In the genomic region with DNA sequence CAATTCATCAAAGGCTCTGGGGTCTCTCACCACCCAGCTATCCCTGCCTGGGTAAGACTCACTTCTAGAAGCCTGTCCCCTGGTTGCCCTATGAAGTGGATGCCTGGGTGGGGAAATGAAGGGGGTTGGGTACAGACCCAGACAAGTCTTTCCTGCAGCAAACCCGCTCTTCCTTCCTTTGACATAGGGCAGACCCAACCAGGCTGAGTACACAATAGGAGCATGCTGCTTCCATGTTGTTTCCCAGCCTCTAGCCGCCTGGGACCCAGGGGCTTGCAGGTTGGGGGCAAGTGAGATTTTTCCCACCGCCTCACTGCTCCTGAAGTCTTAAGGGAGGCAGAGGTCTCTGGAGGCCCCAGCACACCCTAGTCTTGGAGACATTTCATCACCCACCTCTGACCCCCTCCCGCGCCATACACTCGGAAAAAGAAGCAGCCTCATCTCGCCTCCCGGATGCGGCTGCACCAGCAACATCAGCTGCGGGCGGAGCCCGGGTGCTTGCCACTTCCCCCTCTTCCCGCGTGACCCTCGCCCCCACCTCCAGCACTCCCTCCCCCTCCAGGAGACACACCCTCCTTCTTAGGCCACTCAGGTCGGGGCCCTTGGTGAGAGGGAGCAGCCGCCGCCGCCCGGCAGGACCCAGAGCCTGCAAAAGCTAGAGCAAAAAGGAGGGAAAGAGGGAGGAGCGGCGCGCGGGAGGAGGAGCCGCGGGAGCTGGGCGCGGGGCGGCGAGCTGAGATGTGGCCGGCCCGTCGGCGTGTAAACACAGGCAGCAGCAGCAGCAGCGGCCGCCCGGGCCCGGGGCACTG, we compare ENCODE assay signal across 8 mouse cellular contexts. TPM values are rescaled to one million over a fixed set of nuclear protein-coding genes. Genes with fewer than 3 reads are reported as not detected.
DNase-seq lines count a peak whose midpoint lies in the region; ATAC-seq and TF ChIP-seq lines count a peak whose summit lies in the region.

A gene (plus strand): TSS at position 746 of the 809 bp plus-strand sequence.

- TF ChIP-seq CTCF in bone marrow macrophage, adult 2 months (IDR thresholded peaks at IDR 0.05; ENCODE audit: low read depth, low read length), result no peak
- no peak for TF ChIP-seq CTCF in kidney, postnatal 0 days (IDR thresholded peaks at IDR 0.05; ENCODE audit: low read depth)

- H3K27ac ChIP-seq in bone marrow macrophage, adult 2 months (ENCODE audit: insufficient read depth, low read depth, low read length), result peak within 1 kb of the TSS; percentile 59
- peak within 1 kb of the TSS; percentile 32; the same call in 1 of the 2 replicates for H3K27ac ChIP-seq in heart, embryonic 13.5 days (replicated peaks)
- H3K27ac ChIP-seq in kidney, postnatal 0 days, result peak within 1 kb of the TSS; percentile 31; the same call in 1 of the 2 replicates
- H3K27ac ChIP-seq in liver, embryonic 13.5 days, result no peak within 1 kb of the TSS

- ATAC-seq in erythroid progenitor cell, adult 5-6 weeks (replicated peaks; ENCODE audit: low FRiP score, poor library complexity, severe bottlenecking), result no peak
- ATAC-seq in heart, embryonic 13.5 days (ENCODE audit: extremely low read depth, insufficient number of reproducible peaks, low FRiP score, low TSS enrichment), result peak; percentile 61; the same call in 1 of the 2 replicates
- ATAC-seq in kidney, postnatal 0 days (replicated peaks; ENCODE audit: low FRiP score, low read depth), result peak; percentile 83
- peak; percentile 65 for ATAC-seq in liver, embryonic 13.5 days (ENCODE audit: low read depth)

- H3K9me3 ChIP-seq in heart, embryonic 13.5 days, result no peaks in the 10 kb centered on the region
- no peaks in the 10 kb centered on the region for H3K9me3 ChIP-seq in kidney, postnatal 0 days (replicated peaks; ENCODE audit: low read length)
- no peaks in the 10 kb centered on the region for H3K9me3 ChIP-seq in liver, embryonic 13.5 days (replicated peaks)

- H3K36me3 ChIP-seq in heart, embryonic 13.5 days, result no peaks in the 10 kb centered on the region
- H3K36me3 ChIP-seq in kidney, postnatal 0 days (ENCODE audit: insufficient read depth, low read length), result no peaks in the 10 kb centered on the region
- no peaks in the 10 kb centered on the region for H3K36me3 ChIP-seq in liver, embryonic 13.5 days
- no peaks in the 10 kb centered on the region for H3K36me3 ChIP-seq in splenic B cell, adult 2 months (ENCODE audit: control insufficient read depth, insufficient read depth, low read length, poor library complexity, severe bottlenecking)

- peak within 1 kb of the TSS; percentile 83 for H3K4me3 ChIP-seq in bone marrow macrophage, adult 2 months (ENCODE audit: insufficient read depth, low read length)
- peak within 1 kb of the TSS; percentile 66 for H3K4me3 ChIP-seq in heart, embryonic 13.5 days
- H3K4me3 ChIP-seq in kidney, postnatal 0 days (replicated peaks; ENCODE audit: low read depth, low read length), result peak within 1 kb of the TSS; percentile 50
- peak within 1 kb of the TSS; percentile 54 for H3K4me3 ChIP-seq in liver, embryonic 13.5 days (replicated peaks)

- DNase-seq in CD4-positive, CD25-positive, alpha-beta regulatory T cell, adult 2 months (ENCODE audit: low read depth, low spot score), result peak; percentile 83
- DNase-seq in kidney, postnatal 0 days (ENCODE audit: low spot score), result peak; percentile 53
- peak; percentile 3 for DNase-seq in liver, embryonic 13.5 days
- DNase-seq in naive thymus-derived CD4-positive, alpha-beta T cell, adult 2 months (ENCODE audit: low read depth), result peak; percentile 82
- DNase-seq in splenic B cell, adult 2 months (ENCODE audit: low read depth, low spot score), result peak; percentile 82

- 10% methylated on average over 37 of the region's 38 CpGs for WGBS in heart, embryonic 13.5 days
- 21% methylated on average over 29 of the region's 38 CpGs for WGBS in kidney, postnatal 0 days
- WGBS in liver, embryonic 13.5 days (ENCODE audit: insufficient replicate concordance), result 12% methylated on average over 26 of the region's 38 CpGs

- TF ChIP-seq POLR2A in bone marrow macrophage, adult 2 months (IDR thresholded peaks at IDR 0.05; ENCODE audit: borderline replicate concordance, low read depth, low read length), result no peak

- peak within 1 kb of the TSS; percentile 81 for H3K9ac ChIP-seq in heart, embryonic 13.5 days
- peak within 1 kb of the TSS; percentile 62 for H3K9ac ChIP-seq in kidney, postnatal 0 days (ENCODE audit: low read depth, low read length)
- H3K9ac ChIP-seq in liver, embryonic 13.5 days, result peak within 1 kb of the TSS; percentile 29; the same call in 1 of the 2 replicates

- peak within 1 kb of the TSS; percentile 76 for H3K4me2 ChIP-seq in heart, embryonic 13.5 days
- H3K4me2 ChIP-seq in kidney, postnatal 0 days (ENCODE audit: low read length), result peak within 1 kb of the TSS; percentile 69
- H3K4me2 ChIP-seq in liver, embryonic 13.5 days, result peak within 1 kb of the TSS; percentile 59

- H3K27me3 ChIP-seq in heart, embryonic 13.5 days (replicated peaks), result no peaks in the 10 kb centered on the region
- no peaks in the 10 kb centered on the region for H3K27me3 ChIP-seq in kidney, postnatal 0 days (ENCODE audit: insufficient read depth, low read length)
- H3K27me3 ChIP-seq in liver, embryonic 13.5 days, result peaks cover 19% of the 10 kb centered on the region
- no peaks in the 10 kb centered on the region for H3K27me3 ChIP-seq in splenic B cell, adult 2 months (ENCODE audit: control insufficient read depth, insufficient read depth, low read length, poor library complexity, severe bottlenecking)

- peaks cover 15% of the 10 kb centered on the region for H3K4me1 ChIP-seq in bone marrow macrophage, adult 2 months (ENCODE audit: control insufficient read depth, insufficient read depth, low read length)
- H3K4me1 ChIP-seq in heart, embryonic 13.5 days, result no peaks in the 10 kb centered on the region
- H3K4me1 ChIP-seq in kidney, postnatal 0 days (replicated peaks; ENCODE audit: insufficient read depth, low read length), result no peaks in the 10 kb centered on the region
- H3K4me1 ChIP-seq in liver, embryonic 13.5 days (replicated peaks), result no peaks in the 10 kb centered on the region

RNA-seq across cellular contexts. Expression of the gene that starts here (rescaled TPM):
- 56.9 and 64.1 TPM in 2 replicates for polyA plus RNA-seq in bone marrow macrophage, adult 2 months (2012; ENCODE audit: insufficient read depth, insufficient read length, missing spikeins)
- 33.9 and 49.0 TPM in 2 replicates for total RNA-seq in erythroid progenitor cell, adult 5-6 weeks (2015; ENCODE audit: low replicate concordance)
- 17.5 and 17.7 TPM in 2 replicates for total RNA-seq in erythroid progenitor cell, adult 5-6 weeks (2017; ENCODE audit: low replicate concordance)
- 6.0 and 7.2 TPM in 2 replicates for polyA plus RNA-seq in heart, embryonic 13.5 days (2015; fragmentation: Nextera tagmentation; extraction: Ambion mirVana)
- 5.4 and 5.5 TPM in 2 replicates for polyA plus RNA-seq in kidney, postnatal 0 days (2015; fragmentation: Nextera tagmentation; extraction: Ambion mirVana)
- 2.2 and 2.8 TPM in 2 replicates for polyA plus RNA-seq in liver, embryonic 13.5 days (2015; fragmentation: Nextera tagmentation; extraction: Ambion mirVana)

Comparison
In these comparisons a context has a peak if more than half of its experiments do, and no peak if none do; other contexts are left out.
1. DNase-seq: peak in every context shown above with its lines; median percentile 83 in CD4-positive, CD25-positive, alpha-beta regulatory T cell, adult 2 months; 82 in naive thymus-derived CD4-positive, alpha-beta T cell, adult 2 months; 82 in splenic B cell, adult 2 months; 53 in kidney, postnatal 0 days; 3 in liver, embryonic 13.5 days.
2. H3K9ac ChIP-seq: peak in every context shown above with its lines; median percentile 81 in heart, embryonic 13.5 days; 62 in kidney, postnatal 0 days; 29 in liver, embryonic 13.5 days.